Mouse (Mus musculus): ENCODE measurements around the gene Commd1. TPM values are rescaled to one million over a fixed set of nuclear protein-coding genes. Genes with fewer than 3 reads are reported as not detected.

Commd1 gene
- total RNA-seq, 2 experiments from 2014 or later = 39.0 to 39.2 TPM

- intact Hi-C loops (cut with DNase I) = loop anchor here (5.0 kb wide), 1 partner anchor 263 kb away; the partner anchor contains the start of gene Xpo1
- DNase-seq (ENCODE audit: low spot score in 2 of 2) = no peak
These were observed 12.1 kb upstream of the Commd1 start for GRCm38 (mm10) chr11:22994271-22994670.

DNA sequence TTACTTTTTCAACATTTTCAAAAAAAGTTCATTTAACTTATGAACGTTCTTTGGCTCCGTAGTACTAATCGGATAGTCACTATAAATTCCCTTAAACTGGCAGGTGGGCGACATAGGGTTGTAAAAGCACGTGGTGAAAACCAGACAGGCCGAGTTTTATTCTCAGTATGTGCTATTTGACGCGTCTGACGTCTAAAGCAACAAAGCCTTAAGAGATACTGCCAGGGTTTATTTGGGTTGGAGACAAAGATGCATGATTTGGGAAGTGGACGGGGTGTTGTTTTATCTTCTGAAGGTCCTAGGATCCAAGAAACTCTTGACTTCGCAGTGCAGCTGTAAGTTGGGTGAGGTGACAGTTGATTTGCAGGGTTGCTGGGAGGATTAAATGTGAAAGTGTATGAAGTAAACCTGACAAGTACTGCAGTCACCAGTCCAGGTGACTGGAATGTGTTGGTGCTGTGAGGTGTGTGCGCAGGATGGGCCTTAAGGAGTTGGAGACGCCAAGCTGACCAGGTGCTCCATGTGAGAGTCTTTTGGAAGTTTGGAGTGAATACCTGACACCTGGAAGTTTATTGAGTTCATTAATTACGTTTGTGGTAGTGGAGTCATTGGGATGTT, 9.1 kb upstream of the Commd1 start:
- intact Hi-C loops (cut with DNase I) = loop anchor here (2.0 to 5.0 kb wide), 2 partner anchors 266 to 281 kb away; partner anchors contain the start of gene Xpo1
- no peak for DNase-seq (ENCODE audit: low spot score in 2 of 2)

- intact Hi-C loops (cut with DNase I) = loop anchor here (2.0 to 5.0 kb wide), 2 partner anchors 267 to 282 kb away; partner anchors contain the start of gene Xpo1
- peak; percentile 90 to 93 for DNase-seq (ENCODE audit: low spot score in 2 of 2)
These were observed 8.4 kb upstream of the Commd1 start, which contains the start of gene Cct4 for GRCm38 (mm10) chr11:22990393-22991126. Gene Cct4 (plus strand): TSS chr11:22990519.

GRCm38 (mm10) chr11:22989786-22990185, 7.6 kb upstream of the Commd1 start:
- no peak for DNase-seq (ENCODE audit: low spot score in 2 of 2)
- intact Hi-C loops (cut with DNase I) = loop anchor here (2.0 to 5.0 kb wide), 2 partner anchors 268 to 283 kb away; partner anchors contain the start of gene Xpo1

DNA sequence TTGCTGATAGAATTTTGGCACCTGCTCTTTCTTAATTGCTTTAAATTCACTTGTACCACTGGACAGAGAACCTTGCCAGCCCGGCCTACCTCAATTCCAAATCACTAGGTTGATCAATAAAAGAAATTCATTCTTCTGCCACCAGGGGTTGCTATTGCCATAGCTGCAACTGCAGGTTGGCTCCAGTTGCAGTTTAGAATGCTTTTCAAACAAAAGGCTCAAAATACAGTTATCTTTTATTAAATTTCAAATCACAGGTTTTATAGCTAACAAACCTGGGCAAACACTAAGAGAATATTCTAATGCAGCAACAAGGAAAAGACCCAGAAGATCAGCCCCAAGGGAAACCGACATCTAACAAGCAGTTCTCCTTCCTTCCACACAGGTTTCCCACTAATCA, 5.2 kb upstream of the Commd1 start:
- intact Hi-C loops (cut with DNase I) = no loop called here
- peak; percentile 63 to 70 for DNase-seq (ENCODE audit: low spot score in 2 of 2)

DNA sequence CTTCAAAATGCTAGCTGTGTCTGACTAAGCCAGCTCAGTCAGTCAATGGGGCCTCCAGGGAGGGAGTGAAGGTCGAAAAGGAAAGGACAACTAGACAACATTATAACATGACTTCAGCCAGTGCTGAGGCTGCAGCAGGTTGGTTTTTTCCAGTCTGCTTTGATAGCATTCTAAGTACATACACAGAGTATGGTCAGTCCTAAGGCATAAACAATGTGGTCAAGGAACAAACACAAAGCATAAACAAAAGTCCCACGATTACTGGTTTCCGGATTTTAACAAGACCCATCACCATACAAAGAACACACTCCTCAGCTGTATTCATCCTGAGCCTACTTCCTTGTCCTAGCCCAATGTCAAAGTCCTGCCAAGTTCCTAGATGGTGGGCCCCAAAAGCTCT, 3.3 kb upstream of the Commd1 start:
- intact Hi-C loops (cut with DNase I) = no loop called here

DNA sequence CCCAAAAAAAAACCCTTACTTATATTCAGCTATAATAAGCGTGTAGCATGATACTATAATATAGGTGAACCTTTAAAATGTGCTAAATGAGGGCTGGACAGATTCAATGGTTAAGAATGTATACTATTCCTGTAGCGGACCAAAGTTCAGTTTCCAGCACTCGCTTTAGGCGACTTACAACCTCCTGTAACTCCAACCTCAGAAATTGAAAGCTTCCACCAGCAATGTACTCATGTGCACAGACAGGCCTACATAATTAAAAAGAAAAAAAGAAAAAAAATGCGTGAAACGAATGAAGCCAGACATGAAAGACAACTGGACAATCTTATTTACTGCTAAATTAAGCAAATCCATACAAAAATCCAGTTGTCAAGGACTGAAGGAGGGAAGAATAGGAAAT, 664 bp upstream of the Commd1 start:
- no peak for DNase-seq (ENCODE audit: low spot score in 2 of 2)
- intact Hi-C loops (cut with DNase I) = no loop called here

More for the DNA sequence above, 3.3 kb upstream of the Commd1 start:
- no peak for DNase-seq (ENCODE audit: low spot score in 2 of 2)

DNA sequence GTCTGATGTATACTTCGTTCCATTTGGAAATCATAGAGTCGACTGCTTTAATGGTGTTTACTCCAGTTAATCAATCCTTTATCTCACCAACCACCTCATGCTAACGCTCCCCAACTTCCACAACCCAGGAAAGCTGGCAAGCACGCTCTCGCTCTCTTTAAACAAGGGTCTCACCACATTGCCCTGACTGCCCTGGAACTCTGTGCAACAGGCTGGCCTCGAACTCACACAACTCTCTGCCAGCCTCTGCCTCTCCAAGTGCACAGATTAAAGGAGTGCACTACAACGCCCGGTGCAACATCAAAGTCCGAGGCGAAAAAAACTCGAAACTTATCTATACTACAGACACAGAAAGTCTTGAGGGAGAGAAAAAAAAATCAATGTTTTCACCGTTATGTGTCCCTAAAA, 635 bp downstream of the Commd1 start:
- DNase-seq (ENCODE audit: low spot score in 2 of 2) = no peak
- intact Hi-C loops (cut with DNase I) = no loop called here

- intact Hi-C loops (cut with DNase I) = no loop called here
- DNase-seq (ENCODE audit: low spot score in 2 of 2) = no peak
These were observed 1.1 kb downstream of the Commd1 start for GRCm38 (mm10) chr11:22981041-22981440.

- intact Hi-C loops (cut with DNase I) = no loop called here
- no peak for DNase-seq (ENCODE audit: low spot score in 2 of 2)
These were observed 3.0 kb downstream of the Commd1 start for GRCm38 (mm10) chr11:22979221-22979620.

GRCm38 (mm10) chr11:22978711-22979110, 3.5 kb downstream of the Commd1 start:
- no peak for DNase-seq (ENCODE audit: low spot score in 2 of 2)
- intact Hi-C loops (cut with DNase I) = no loop called here

DNA sequence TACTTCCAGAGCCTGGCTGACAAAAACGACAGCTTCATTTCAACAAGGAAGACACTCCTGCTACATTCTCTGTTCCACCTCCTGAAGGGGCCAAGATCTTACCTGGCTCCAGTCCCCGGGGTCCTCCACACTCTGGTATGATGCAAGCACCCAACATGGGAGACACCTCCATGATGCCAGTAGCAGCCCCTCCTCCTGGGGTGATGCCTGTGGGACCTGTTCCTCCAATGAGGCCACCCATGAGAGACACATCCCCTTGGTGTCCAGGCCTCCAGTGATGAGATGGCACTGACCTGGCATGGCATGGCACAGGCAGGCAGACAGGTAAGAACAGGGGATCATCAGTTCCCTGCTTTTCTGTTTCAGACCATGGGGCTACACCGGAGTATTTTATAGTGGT, 4.0 kb downstream of the Commd1 start:
- intact Hi-C loops (cut with DNase I) = no loop called here
- DNase-seq (ENCODE audit: low spot score in 2 of 2) = no peak

DNA sequence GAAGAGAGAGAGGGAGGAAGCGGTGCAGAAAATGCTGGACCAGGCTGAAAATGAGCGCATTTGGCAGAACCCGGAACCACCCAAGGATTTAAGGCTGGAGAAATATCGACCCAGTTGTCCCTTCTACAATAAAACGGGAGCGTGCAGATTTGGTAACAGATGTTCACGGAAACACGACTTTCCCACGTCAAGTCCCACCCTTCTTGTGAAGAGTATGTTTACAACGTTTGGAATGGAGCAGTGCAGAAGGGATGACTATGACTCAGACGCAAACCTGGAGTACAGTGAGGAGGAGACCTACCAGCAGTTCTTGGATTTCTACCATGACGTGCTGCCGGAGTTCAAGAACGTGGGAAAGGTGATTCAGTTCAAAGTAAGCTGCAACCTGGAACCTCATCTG, 8.6 kb downstream of the Commd1 start:
- peak in 1 of 2 experiments; percentile 23 for DNase-seq (ENCODE audit: low spot score in 2 of 2)

GRCm38 (mm10) chr11:22972746-22973526, 9.2 kb downstream of the Commd1 start:
- intact Hi-C loops (cut with DNase I) = no loop called here
- peak; percentile 82 to 85 for DNase-seq (ENCODE audit: low spot score in 2 of 2)

More for the DNA sequence above, 8.6 kb downstream of the Commd1 start:
- intact Hi-C loops (cut with DNase I) = no loop called here

DNA sequence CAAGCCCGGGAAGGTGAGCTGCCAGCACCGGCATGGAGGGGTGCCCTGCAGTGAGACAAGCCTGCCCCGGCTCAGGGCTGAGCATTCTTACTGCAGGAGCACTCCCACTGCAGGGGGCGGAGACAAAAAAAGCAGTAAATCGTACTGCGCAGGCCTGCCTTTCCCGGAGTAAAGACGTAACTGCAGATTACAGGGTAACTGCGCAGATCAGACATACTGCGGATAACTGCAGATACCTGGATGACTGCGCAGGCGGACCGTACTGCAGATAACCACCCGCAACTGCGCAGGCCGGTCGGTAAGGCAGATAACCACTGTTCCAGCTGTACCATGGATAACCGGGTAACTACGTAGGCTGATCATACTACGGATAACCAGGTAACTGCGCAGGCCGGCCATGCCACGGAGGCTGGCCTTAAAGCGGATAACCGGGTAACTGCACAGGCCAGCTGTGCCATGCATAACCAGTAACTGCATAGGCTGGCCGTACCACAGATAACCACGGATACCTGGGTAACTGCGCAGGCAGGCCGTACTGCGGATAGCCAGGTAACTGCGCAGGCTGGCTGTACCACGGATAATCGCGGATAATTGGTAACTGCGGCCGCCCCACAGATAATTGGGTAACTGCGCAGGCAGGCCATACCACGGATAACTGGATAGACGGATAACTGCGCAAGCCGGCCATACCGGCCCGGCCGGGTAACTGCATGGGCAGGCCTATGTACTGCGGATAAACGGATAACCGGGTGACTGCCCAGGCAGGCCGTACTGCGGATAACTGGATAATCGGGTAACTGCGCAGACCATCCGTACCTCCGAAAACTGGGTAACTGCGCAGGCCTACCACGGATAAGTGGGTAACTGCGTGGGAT, 10.1 kb downstream of the Commd1 start, which contains the start of gene Zrsr1:
TSS of gene Zrsr1 (plus strand) at position 171 of the 875 bp plus-strand sequence.
- intact Hi-C loops (cut with DNase I) = loop anchor here (2.0 kb wide), 1 partner anchor 341 kb away; no protein-coding TSS in a partner anchor
- DNase-seq (ENCODE audit: low spot score in 2 of 2) = peak; percentile 76 to 80

GRCm38 (mm10) chr11:22970546-22970945, 11.6 kb downstream of the Commd1 start:
- no peak for DNase-seq (ENCODE audit: low spot score in 2 of 2)
- intact Hi-C loops (cut with DNase I) = loop anchor here (2.0 kb wide), 1 partner anchor 340 kb away; no protein-coding TSS in a partner anchor

GRCm38 (mm10) chr11:22969486-22969885, 12.7 kb downstream of the Commd1 start:
- peak in 1 of 2 experiments; percentile 82 for DNase-seq (ENCODE audit: low spot score in 2 of 2)
- intact Hi-C loops (cut with DNase I) = no loop called here

GRCm38 (mm10) chr11:22965503-22965902, 16.7 kb downstream of the Commd1 start:
- intact Hi-C loops (cut with DNase I) = no loop called here

GRCm38 (mm10) chr11:22964401-22964800, 17.8 kb downstream of the Commd1 start:
- DNase-seq (ENCODE audit: low spot score in 2 of 2) = no peak
- intact Hi-C loops (cut with DNase I) = no loop called here

More at GRCm38 (mm10) chr11:22965503-22965902, 16.7 kb downstream of the Commd1 start:
- DNase-seq (ENCODE audit: low spot score in 2 of 2) = no peak
